Mouse (Mus musculus): ENCODE measurements around the gene Noxred1.
"Not testable (repeated sequence)": the region's sequence is repeated elsewhere in the genome, so short reads cannot be mapped to it uniquely, and the experiment has no call there.

Gene Noxred1

GRCm38 (mm10) chr12:87238632-87239031 is at the start of gene Noxred1:
Gene Noxred1 (minus strand): TSS chr12:87238732.
- no peak for DNase-seq

- no peak for DNase-seq
Measured at GRCm38 (mm10) chr12:87284726-87285125, 46.2 kb upstream of the Noxred1 start.

GRCm38 (mm10) chr12:87284268-87284667 is 45.7 kb upstream of the Noxred1 start:
- DNase-seq: no peak

- DNase-seq: no peak
Measured at GRCm38 (mm10) chr12:87283706-87284105, 45.2 kb upstream of the Noxred1 start.

- DNase-seq: no peak
Measured at GRCm38 (mm10) chr12:87282743-87283142, 44.2 kb upstream of the Noxred1 start.

- DNase-seq: no peak
Measured at GRCm38 (mm10) chr12:87281766-87282165, 43.2 kb upstream of the Noxred1 start.

- no peak for DNase-seq
Measured at GRCm38 (mm10) chr12:87279879-87280278, 41.3 kb upstream of the Noxred1 start.

- no peak for DNase-seq
Measured at GRCm38 (mm10) chr12:87279350-87279749, 40.8 kb upstream of the Noxred1 start.

- no peak for DNase-seq
Measured at GRCm38 (mm10) chr12:87278118-87278730, 39.7 kb upstream of the Noxred1 start.

GRCm38 (mm10) chr12:87277251-87277650 is 38.7 kb upstream of the Noxred1 start:
- DNase-seq: not testable (repeated sequence)

- no peak for DNase-seq
Measured at GRCm38 (mm10) chr12:87274853-87275831, 36.6 kb upstream of the Noxred1 start.

- peak; percentile 62 to 65 for DNase-seq
Measured at GRCm38 (mm10) chr12:87267682-87268081, 29.1 kb upstream of the Noxred1 start.

- no peak for DNase-seq
Measured at GRCm38 (mm10) chr12:87266827-87267603, 28.5 kb upstream of the Noxred1 start.

GRCm38 (mm10) chr12:87266108-87266826 is 27.7 kb upstream of the Noxred1 start, which contains the start of the genes Vipas39 and Ahsa1:
Gene Vipas39 (minus strand): TSS chr12:87266256.
Gene Ahsa1 (plus strand): TSS chr12:87266479.
- peak; percentile 88 to 91 for DNase-seq

- no peak for DNase-seq
Measured at GRCm38 (mm10) chr12:87265444-87265843, 26.9 kb upstream of the Noxred1 start.

- DNase-seq: no peak
Measured at GRCm38 (mm10) chr12:87260562-87260961, 22.0 kb upstream of the Noxred1 start.

- DNase-seq: no peak
Measured at GRCm38 (mm10) chr12:87256629-87257028, 18.1 kb upstream of the Noxred1 start.

GRCm38 (mm10) chr12:87253878-87254277 is 15.3 kb upstream of the Noxred1 start:
- no peak for DNase-seq

GRCm38 (mm10) chr12:87250161-87250560 is 11.6 kb upstream of the Noxred1 start:
- no peak for DNase-seq

- no peak for DNase-seq
Measured at GRCm38 (mm10) chr12:87236882-87237483, 1.5 kb downstream of the Noxred1 start.

GRCm38 (mm10) chr12:87230379-87230895 is 8.1 kb downstream of the Noxred1 start:
- DNase-seq: no peak

GRCm38 (mm10) chr12:87229633-87230032 is 8.9 kb downstream of the Noxred1 start:
- no peak for DNase-seq
